Comparison of ENCODE assay signal across 9 mouse cellular contexts in the genomic region with DNA sequence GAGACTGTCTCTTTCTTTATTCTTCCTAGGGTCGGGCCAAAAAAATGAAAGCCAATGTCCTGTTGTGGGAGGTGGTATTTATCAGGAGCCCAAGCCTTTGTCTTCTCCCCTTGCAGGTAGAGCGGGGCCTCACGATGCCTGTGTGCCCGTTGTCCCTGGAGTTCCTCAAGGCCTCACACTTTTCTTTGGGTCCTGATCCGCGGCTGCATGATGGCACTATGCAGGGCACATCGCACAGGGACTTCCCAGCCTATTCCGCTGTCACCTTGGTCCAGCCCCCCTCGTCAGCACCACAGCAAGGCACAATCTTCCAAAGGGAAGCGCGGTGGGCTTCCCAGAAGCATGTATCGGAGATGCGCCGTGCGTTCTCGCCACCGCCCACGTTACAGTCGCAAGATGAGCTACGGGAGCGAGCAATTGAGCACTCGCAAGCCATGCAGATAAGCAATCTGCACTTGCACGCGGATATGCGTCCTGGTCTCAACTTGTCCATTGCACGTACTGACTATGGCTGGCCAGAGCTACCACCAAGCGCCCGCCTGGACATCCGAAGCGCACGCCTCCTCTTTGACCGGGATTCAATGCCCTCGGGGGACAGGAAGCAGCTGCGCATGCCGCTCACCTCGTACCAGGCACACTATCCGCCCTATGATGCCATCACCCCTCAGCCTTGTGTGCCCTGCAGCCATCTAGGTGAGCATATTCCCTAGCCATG. TPM values are rescaled to one million over a fixed set of nuclear protein-coding genes. Genes with fewer than 3 reads are reported as not detected.
DNase-seq lines count a peak whose midpoint lies in the region; ATAC-seq and TF ChIP-seq lines count a peak whose summit lies in the region.
"Had no signal": no experiment of that assay in that cellular context is flagged by ENCODE, and none has a peak within 500 bp of the region (broad histone marks: within the 10 kb centered on the region; RNA-seq: fewer than 3 reads in every experiment).

No protein-coding gene starts in this region.

- no peaks in the 10 kb centered on the region for H3K27me3 ChIP-seq in heart, postnatal 0 days (ENCODE audit: control insufficient read depth, insufficient read depth, low read length)
- H3K27me3 ChIP-seq in midbrain, embryonic 15.5 days (replicated peaks), result no peaks in the 10 kb centered on the region

- TF ChIP-seq CTCF in heart, postnatal 0 days (IDR thresholded peaks at IDR 0.05; ENCODE audit: low read depth), result no peak
- TF ChIP-seq CTCF in cortical plate, adult 2 months (IDR thresholded peaks at IDR 0.05; ENCODE audit: extremely low read depth, insufficient read depth, low read length), result no peak

- no peak overlapping the region for H3K9ac ChIP-seq in heart, postnatal 0 days (replicated peaks; ENCODE audit: low read depth, low read length)
- H3K9ac ChIP-seq in midbrain, embryonic 15.5 days, result peak overlapping the region; percentile 37; the same call in 1 of the 2 replicates

- intact Hi-C loops in heart, postnatal 14 days (cut with DNase I), result no loop called here

- H3K9me3 ChIP-seq in heart, postnatal 0 days (replicated peaks; ENCODE audit: control insufficient read depth, low read length), result no peaks in the 10 kb centered on the region
- H3K9me3 ChIP-seq in midbrain, embryonic 15.5 days, result no peaks in the 10 kb centered on the region
- H3K9me3 ChIP-seq: G1E had no signal

- no peak for TF ChIP-seq EP300 in heart, postnatal 0 days (IDR thresholded peaks at IDR 0.05; ENCODE audit: low read depth)

- H3K4me2 ChIP-seq in heart, postnatal 0 days (ENCODE audit: low read depth, low read length), result peak overlapping the region; percentile 57
- peak overlapping the region; percentile 51 for H3K4me2 ChIP-seq in midbrain, embryonic 15.5 days

- 19% methylated on average over 37 of the region's 37 CpGs for WGBS in heart, postnatal 0 days
- WGBS in midbrain, embryonic 15.5 days, result 28% methylated on average over 37 of the region's 37 CpGs

- H3K36me3 ChIP-seq in heart, postnatal 0 days (replicated peaks; ENCODE audit: control insufficient read depth, insufficient read depth, low read length), result no peaks in the 10 kb centered on the region
- H3K36me3 ChIP-seq in midbrain, embryonic 15.5 days (replicated peaks), result no peaks in the 10 kb centered on the region
- H3K36me3 ChIP-seq: G1E had no signal

- 0 out of 2 replicates have a peak, but pooled peaks cover 3% of the 10 kb centered on the region for H3K4me1 ChIP-seq in heart, postnatal 0 days (ENCODE audit: control insufficient read depth, insufficient read depth)
- no peaks in the 10 kb centered on the region for H3K4me1 ChIP-seq in cortical plate, adult 2 months (ENCODE audit: control insufficient read depth, insufficient read depth, low read length)
- peaks cover 5% of the 10 kb centered on the region; the same call in 1 of the 2 replicates for H3K4me1 ChIP-seq in midbrain, embryonic 15.5 days

- no peak for ATAC-seq in heart, postnatal 0 days (ENCODE audit: insufficient read depth, low read depth)
- ATAC-seq in inflammation-experienced regulatory T-cells, adult 6 months, result peak; percentile 41
- peak; percentile 65 for ATAC-seq in midbrain, embryonic 15.5 days (replicated peaks)

- H3K27ac ChIP-seq in heart, postnatal 0 days (ENCODE audit: low read depth), result no peak overlapping the region
- H3K27ac ChIP-seq in cortical plate, adult 2 months (ENCODE audit: insufficient read depth, low read length), result no peak overlapping the region
- no peak overlapping the region for H3K27ac ChIP-seq in midbrain, embryonic 15.5 days

- H3K4me3 ChIP-seq in heart, postnatal 0 days (ENCODE audit: low read depth, low read length), result peak overlapping the region; percentile 32
- peak overlapping the region; percentile 28 for H3K4me3 ChIP-seq in cortical plate, adult 2 months (ENCODE audit: insufficient read depth, low read length)
- peak overlapping the region; percentile 34 for H3K4me3 ChIP-seq in midbrain, embryonic 15.5 days

- no peak for TF ChIP-seq POLR2A in cortical plate, adult 2 months (IDR thresholded peaks at IDR 0.05; ENCODE audit: extremely low read depth, insufficient read depth, low read length)

- no peak for DNase-seq in heart, postnatal 0 days (ENCODE audit: low spot score)
- no peak for DNase-seq in heart, postnatal 14 days
- DNase-seq in thymus, postnatal 36 days, result no peak
- DNase-seq in cerebellum, adult 18-20 months, result no peak
- no peak for DNase-seq in ovary, adult 18-20 months (ENCODE audit: low spot score)

RNA-seq across cellular contexts. Expression of a gene that starts 5.2 kb away (rescaled TPM):
- total RNA-seq in heart, postnatal 0 days (2014; rRNA removed; ENCODE audit: low replicate concordance), result not detected in 2 replicates
- not detected in 2 replicates for polyA plus RNA-seq in heart, postnatal 0 days (2015; fragmentation: Nextera tagmentation; extraction: Ambion mirVana)
- not detected for total RNA-seq in heart, postnatal 14 days (2021)
- polyA plus RNA-seq in cortical plate, adult 2 months (2012; rRNA removed), result 0.21 and 0.30 TPM in 2 replicates
- polyA plus RNA-seq in inflammation-experienced regulatory T-cells, adult 6 months (2017; shearing (Covaris generic)), result not detected
- polyA plus RNA-seq in midbrain, embryonic 15.5 days (2015; fragmentation: Nextera tagmentation; extraction: Ambion mirVana), result 0.23 and 0.49 TPM in 2 replicates
- polyA plus RNA-seq: G1E had no signal

RNA-seq across cellular contexts. Expression of a gene that starts 8.4 kb away (rescaled TPM):
- 8.9 and 14.1 TPM in 2 replicates for total RNA-seq in heart, postnatal 0 days (2014; rRNA removed; ENCODE audit: low replicate concordance)
- 6.8 and 7.3 TPM in 2 replicates for polyA plus RNA-seq in heart, postnatal 0 days (2015; fragmentation: Nextera tagmentation; extraction: Ambion mirVana)
- 1 to 10 TPM; 3.0 to 3.5 TPM for total RNA-seq in heart, postnatal 14 days (2021)
- polyA plus RNA-seq in cortical plate, adult 2 months (2012; rRNA removed), result 0.89 and 1.5 TPM in 2 replicates
- 10 to 100 TPM in 2 of 3 experiments, 1 to 10 TPM in 1; 9.0 to 20.4 (median 16.7) TPM for polyA plus RNA-seq in inflammation-experienced regulatory T-cells, adult 6 months (2017; shearing (Covaris generic))
- polyA plus RNA-seq in midbrain, embryonic 15.5 days (2015; fragmentation: Nextera tagmentation; extraction: Ambion mirVana), result 4.9 and 5.4 TPM in 2 replicates

RNA-seq across cellular contexts. Expression of a gene that starts 17.1 kb away (rescaled TPM):
- total RNA-seq in heart, postnatal 0 days (2014; rRNA removed; ENCODE audit: low replicate concordance), result 59.7 and 70.8 TPM in 2 replicates
- polyA plus RNA-seq in heart, postnatal 0 days (2015; fragmentation: Nextera tagmentation; extraction: Ambion mirVana), result 25.0 and 25.7 TPM in 2 replicates
- total RNA-seq in heart, postnatal 14 days (2021), result 10 to 100 TPM; 25.1 to 26.3 TPM
- polyA plus RNA-seq in cortical plate, adult 2 months (2012; rRNA removed), result 52.5 and 55.0 TPM in 2 replicates
- polyA plus RNA-seq in inflammation-experienced regulatory T-cells, adult 6 months (2017; shearing (Covaris generic)), result under 1 TPM in 2 of 3 experiments, not detected in 1; 0.60 to 0.86 TPM
- polyA plus RNA-seq in midbrain, embryonic 15.5 days (2015; fragmentation: Nextera tagmentation; extraction: Ambion mirVana), result 83.9 and 89.2 TPM in 2 replicates

RNA-seq across cellular contexts. Expression of a gene that starts 24.4 kb away (rescaled TPM):
- 47.6 and 56.5 TPM in 2 replicates for total RNA-seq in heart, postnatal 0 days (2014; rRNA removed; ENCODE audit: low replicate concordance)
- polyA plus RNA-seq in heart, postnatal 0 days (2015; fragmentation: Nextera tagmentation; extraction: Ambion mirVana), result 32.7 and 32.9 TPM in 2 replicates
- 10 to 100 TPM; 23.8 to 26.4 TPM for total RNA-seq in heart, postnatal 14 days (2021)
- 235 and 262 TPM in 2 replicates for polyA plus RNA-seq in cortical plate, adult 2 months (2012; rRNA removed)
- polyA plus RNA-seq in inflammation-experienced regulatory T-cells, adult 6 months (2017; shearing (Covaris generic)), result 10 to 100 TPM; 15.3 to 26.3 (median 24.0) TPM
- polyA plus RNA-seq in midbrain, embryonic 15.5 days (2015; fragmentation: Nextera tagmentation; extraction: Ambion mirVana), result 126 and 130 TPM in 2 replicates

RNA-seq across cellular contexts. Expression of a gene that starts 39.3 kb away (rescaled TPM):
- total RNA-seq in heart, postnatal 0 days (2014; rRNA removed; ENCODE audit: low replicate concordance), result 15.9 and 41.7 TPM in 2 replicates
- 7.9 and 8.4 TPM in 2 replicates for polyA plus RNA-seq in heart, postnatal 0 days (2015; fragmentation: Nextera tagmentation; extraction: Ambion mirVana)
- 10 to 100 TPM; 12.3 to 14.0 TPM for total RNA-seq in heart, postnatal 14 days (2021)
- polyA plus RNA-seq in cortical plate, adult 2 months (2012; rRNA removed), result 67.6 and 73.7 TPM in 2 replicates
- polyA plus RNA-seq in inflammation-experienced regulatory T-cells, adult 6 months (2017; shearing (Covaris generic)), result 10 to 100 TPM; 20.6 to 32.6 (median 27.7) TPM
- polyA plus RNA-seq in midbrain, embryonic 15.5 days (2015; fragmentation: Nextera tagmentation; extraction: Ambion mirVana), result 42.5 and 45.5 TPM in 2 replicates

Comparison
In these comparisons a context has a peak if more than half of its experiments do, and no peak if none do; other contexts are left out.
1. RNA of a gene that starts 17.1 kb away (polyA plus RNA-seq): 83.9 to 89.2 TPM in midbrain, embryonic 15.5 days, 52.5 to 55.0 TPM in cortical plate, adult 2 months and 25.0 to 25.7 TPM in heart, postnatal 0 days; 0.60 to 0.86 TPM in inflammation-experienced regulatory T-cells, adult 6 months; every median in the first group is over 10 times any median in the second.
2. Peak in every context shown above with its lines, with median percentiles within 50 percentile points of each other: H3K4me3 ChIP-seq.